ENCODE assay signal across 8 mouse cellular contexts in genomic region chr5:121215380-121216125, GRCm38 (mm10). TPM values are rescaled to one million over a fixed set of nuclear protein-coding genes. Genes with fewer than 3 reads are reported as not detected.
DNase-seq lines count a peak whose midpoint lies in the region; TF ChIP-seq lines count a peak whose summit lies in the region.
"Had no signal": no experiment of that assay in that cellular context is flagged by ENCODE, and none has a peak within 500 bp of the region (broad histone marks: within the 10 kb centered on the region; RNA-seq: fewer than 3 reads in every experiment).

No protein-coding gene starts in this region.

- TF ChIP-seq POLR2A in lung, adult 2 months (IDR thresholded peaks at IDR 0.05; ENCODE audit: borderline replicate concordance, extremely low read depth, low read depth, low read length): no peak

- no peaks in the 10 kb centered on the region for H3K4me1 ChIP-seq in lung, adult 2 months (ENCODE audit: control insufficient read depth, insufficient read depth, low read length)
- H3K4me1 ChIP-seq: limb, embryonic 15.5 days had no signal

- peak; percentile 71 to 74 for DNase-seq in B cell, adult 2 months
- peak; percentile 47 to 57 for DNase-seq in CD8-positive naive resting alpha-beta T cell, adult 2 months (ENCODE audit: low read depth in 2 of 2, low spot score in 2 of 2)
- peak; percentile 75 for DNase-seq in c-Kit-negative CD71-positive TER-119-positive erythroid progenitor cells, embryonic 14.5 days (ENCODE audit: low read depth, low spot score)
- DNase-seq in frontal cortex, postnatal 14 days (ENCODE audit: low spot score in 2 of 2): peak; percentile 46 to 76
- peak; percentile 84 for DNase-seq in layer of hippocampus, adult 11-12 months (ENCODE audit: low spot score)
- DNase-seq in lung, adult 2 months: peak; percentile 58
- DNase-seq in right cerebral cortex, postnatal 14 days: peak; percentile 75

- peak; percentile 97 for TF ChIP-seq CTCF in lung, adult 2 months (IDR thresholded peaks at IDR 0.05; ENCODE audit: insufficient read depth, low read length)

- WGBS in lung, adult 2 months: 42% methylated on average over 13 of the region's 13 CpGs

- no peak overlapping the region for H3K4me3 ChIP-seq in lung, adult 2 months (replicated peaks; ENCODE audit: extremely low read depth, low read depth, low read length)
- H3K4me3 ChIP-seq: limb, embryonic 15.5 days had no signal

RNA-seq across cellular contexts. Expression of gene Hectd4, which starts 4.5 kb away (rescaled TPM):
- 15.4 and 16.4 TPM in 2 replicates for polyA plus RNA-seq in lung, adult 2 months (2012; rRNA removed)

RNA-seq across cellular contexts. Expression of gene Rpl6, which starts 11.3 kb away (rescaled TPM):
- 171 and 213 TPM in 2 replicates for polyA plus RNA-seq in lung, adult 2 months (2012; rRNA removed)

RNA-seq across cellular contexts. Expression of gene Ptpn11, which starts 24.4 kb away (rescaled TPM):
- 31.2 and 44.4 TPM in 2 replicates for polyA plus RNA-seq in lung, adult 2 months (2012; rRNA removed)
